Mouse (Mus musculus) kidney, embryonic 14.5 days (tissue): ENCODE data around the gene Epb41. TPM values are rescaled to one million over a fixed set of nuclear protein-coding genes. Genes with fewer than 3 reads are reported as not detected.

Experiments
- ATAC-seq: fragments of 200-750 bp; cut with Nextera tagmentation; 2 replicates; pipeline ENCODE4 v1.8.0; 2017; ENCODE audit warnings: moderate number of reproducible peaks, mild to moderate bottlenecking, moderate TSS enrichment, moderate library complexity; ENCODE audit not compliant: low FRiP score, low TSS enrichment
- H3K27ac ChIP-seq: fragments of 300-500 bp; sonication (generic); 2 replicates; pipeline ENCODE4 v1.5.1; 2014; ENCODE audit warnings: low read depth, mild to moderate bottlenecking, low read length, moderate library complexity, mixed read lengths
- H3K27me3 ChIP-seq: fragments of 300-500 bp; sonication (generic); 2 replicates; pipeline ENCODE4 v1.6.1; 2014; ENCODE audit warnings: mild to moderate bottlenecking, low read length; ENCODE audit not compliant: control insufficient read depth, insufficient read depth
- H3K36me3 ChIP-seq: fragments of 300-500 bp; sonication (generic); 2 replicates; pipeline ENCODE4 v1.6.1; 2014; ENCODE audit warnings: low read length, mixed read lengths; ENCODE audit not compliant: control insufficient read depth, insufficient read depth
- H3K4me1 ChIP-seq: fragments of 300-500 bp; sonication (generic); 2 replicates; pipeline ENCODE4 v1.6.1; 2014; ENCODE audit warnings: low read length, mixed read lengths; ENCODE audit not compliant: control insufficient read depth, insufficient read depth
- H3K4me2 ChIP-seq: fragments of 300-500 bp; sonication (generic); replicated peaks from 2 replicates; pipeline ENCODE4 v1.6.1; 2014; ENCODE audit warnings: low read depth, mild to moderate bottlenecking, low read length
- H3K4me3 ChIP-seq: fragments of 300-500 bp; sonication (generic); 2 replicates; pipeline ENCODE4 v1.5.1; 2014; ENCODE audit warnings: mild to moderate bottlenecking, low read length
- H3K9ac ChIP-seq: fragments of 300-500 bp; sonication (generic); 2 replicates; pipeline ENCODE4 v1.6.1; 2014; ENCODE audit warnings: low read depth, mild to moderate bottlenecking, low read length, moderate library complexity
- H3K9me3 ChIP-seq: fragments of 300-500 bp; sonication (generic); 2 replicates; pipeline ENCODE4 v1.6.1; 2016; ENCODE audit warnings: low read length; ENCODE audit not compliant: control insufficient read depth
- WGBS: fragments of 180-500 bp; shearing (Covaris S2); extraction: QIAGEN DNeasy Blood & Tissue Kit; methylation state at CpG from one replicate; pipeline ENCODE4 v1.1.7; 2014; 5-methylcytosine and 5-hydroxymethylcytosine counted together
- polyA plus RNA-seq: library from polyadenylated mRNA; unstranded; fragments of >200 nt; fragmentation: Nextera tagmentation; extraction: Ambion mirVana; gene quantifications from 2 replicates; pipeline ENCODE4 v1.2.1, GENCODE M21; 2014

The Epb41 gene
- polyA plus RNA-seq, 1 experiment from 2014 or later, result 78.5 TPM

DNA sequence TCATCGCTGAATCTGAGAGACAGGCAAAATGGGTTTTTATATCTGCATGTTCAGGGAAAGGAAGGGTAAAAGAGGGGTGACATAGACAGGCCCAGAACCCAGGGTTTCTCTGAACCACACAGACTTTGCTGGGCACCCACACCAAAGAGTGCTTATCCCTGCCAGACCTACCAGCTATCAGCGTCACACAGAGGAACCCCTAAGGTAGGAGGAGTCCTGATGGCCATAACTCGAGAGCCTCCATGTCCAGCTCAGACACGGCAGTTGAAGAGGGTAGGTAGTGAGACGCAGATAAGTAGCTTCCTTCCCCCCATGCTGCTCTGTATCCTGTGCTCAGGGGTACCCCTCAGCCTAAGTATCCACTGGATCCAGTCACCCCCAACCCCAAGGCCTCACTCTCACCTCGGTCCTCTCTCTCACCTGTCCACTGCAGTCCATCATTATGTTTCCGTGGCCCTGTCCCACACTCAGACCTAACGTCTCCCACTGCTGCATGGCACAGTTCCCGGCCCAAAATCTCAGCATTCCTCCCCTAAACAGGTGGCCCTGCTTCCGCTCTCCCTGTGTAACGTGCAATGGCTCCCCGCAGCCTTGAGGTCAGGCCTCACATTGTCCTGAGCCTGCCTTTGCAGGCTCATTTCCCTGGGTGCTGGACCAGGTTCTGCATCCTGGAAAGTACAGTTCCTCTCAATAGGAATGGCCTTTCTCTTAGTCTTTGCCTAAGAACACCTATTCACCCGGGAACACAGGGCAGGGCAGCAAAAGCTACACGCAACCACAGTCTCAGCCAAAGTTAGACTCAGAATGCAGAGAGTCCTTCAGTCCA is 7.8 kb downstream of the Epb41 start:
- no peak overlapping the region for H3K9ac ChIP-seq
- ATAC-seq, result no peak
- 86% methylated on average over 14 of the region's 14 CpGs for WGBS
- H3K4me1 ChIP-seq, result peaks cover 6% of the 10 kb centered on the region; the same call in 1 of the 2 replicates
- H3K36me3 ChIP-seq, result no peaks in the 10 kb centered on the region
- H3K27me3 ChIP-seq, result no peaks in the 10 kb centered on the region
- H3K27ac ChIP-seq, result no peak overlapping the region
- no peaks in the 10 kb centered on the region for H3K9me3 ChIP-seq
- no peak overlapping the region for H3K4me3 ChIP-seq
- no peak overlapping the region for H3K4me2 ChIP-seq

DNA sequence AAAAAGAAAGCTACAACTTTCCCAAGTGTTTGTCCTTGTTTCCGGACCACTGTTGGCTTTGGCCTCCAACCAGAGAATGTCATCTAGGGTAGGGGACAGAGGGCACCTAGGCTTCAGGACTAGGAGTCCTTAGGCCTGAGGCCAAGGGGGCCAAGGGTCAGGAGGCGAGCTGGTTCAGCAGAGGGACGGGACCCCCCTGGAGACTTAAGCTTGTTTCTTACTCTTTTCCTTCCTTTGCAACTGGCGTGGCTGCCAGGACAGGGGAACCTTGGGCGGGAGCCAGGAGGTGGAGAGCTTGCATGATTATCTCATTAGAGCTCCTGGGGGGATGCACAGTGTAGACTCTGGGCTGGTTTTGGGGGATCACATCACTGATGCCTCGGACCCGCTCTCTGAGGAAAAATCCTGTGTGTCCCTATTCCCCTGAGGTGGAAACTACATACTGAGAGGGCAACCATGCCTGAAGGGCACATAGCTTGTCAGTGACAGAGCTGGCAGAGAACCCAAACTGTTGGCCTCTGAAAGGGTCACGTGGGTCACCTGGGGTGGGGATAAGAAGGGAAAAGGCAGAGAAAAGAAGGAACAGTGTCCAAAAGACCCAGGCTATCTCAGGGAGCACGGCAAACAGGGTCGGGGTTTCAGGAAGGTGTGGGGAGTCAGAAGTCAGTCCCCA is 8.9 kb downstream of the Epb41 start:
- no peaks in the 10 kb centered on the region for H3K9me3 ChIP-seq
- no peak overlapping the region for H3K27ac ChIP-seq
- 61% methylated on average over 10 of the region's 10 CpGs for WGBS
- no peak overlapping the region for H3K9ac ChIP-seq
- ATAC-seq, result no peak
- no peak overlapping the region for H3K4me2 ChIP-seq
- no peak overlapping the region for H3K4me3 ChIP-seq
- no peaks in the 10 kb centered on the region for H3K36me3 ChIP-seq
- H3K4me1 ChIP-seq, result peaks cover 6% of the 10 kb centered on the region; the same call in 1 of the 2 replicates
- H3K27me3 ChIP-seq, result no peaks in the 10 kb centered on the region

DNA sequence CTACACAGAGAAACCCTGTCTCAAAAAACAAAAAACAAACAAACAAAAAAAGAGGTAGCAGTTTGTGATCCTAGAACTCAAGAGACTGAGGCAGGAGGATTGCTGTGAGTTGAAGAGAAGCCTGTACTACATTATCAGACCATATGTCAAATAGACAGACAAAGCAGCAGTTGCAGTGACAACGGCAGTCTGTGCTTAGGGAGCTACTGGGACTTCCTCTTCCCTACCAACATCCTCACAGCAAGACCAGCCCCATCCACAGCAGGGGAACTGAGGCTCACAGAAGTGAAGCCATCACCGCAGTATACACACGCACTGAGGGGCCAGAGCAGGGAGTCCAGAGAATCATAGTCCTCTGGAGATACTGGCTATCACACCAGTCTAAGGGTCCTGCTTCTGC is 9.5 kb downstream of the Epb41 start:
- Histone ChIP-seq H3K36me3 (no peaks in the 10 kb centered on the region), H3K4me1 (peaks cover 6% of the 10 kb centered on the region; the same call in 1 of the 2 replicates), H3K9ac (no peak overlapping the region), H3K27ac (no peak overlapping the region), H3K9me3 (no peaks in the 10 kb centered on the region), H3K4me3 (no peak overlapping the region), H3K27me3 (no peaks in the 10 kb centered on the region), H3K4me2 (no peak overlapping the region)
- no peak for ATAC-seq
- WGBS, result 70% methylated on average over 3 of the region's 3 CpGs

DNA sequence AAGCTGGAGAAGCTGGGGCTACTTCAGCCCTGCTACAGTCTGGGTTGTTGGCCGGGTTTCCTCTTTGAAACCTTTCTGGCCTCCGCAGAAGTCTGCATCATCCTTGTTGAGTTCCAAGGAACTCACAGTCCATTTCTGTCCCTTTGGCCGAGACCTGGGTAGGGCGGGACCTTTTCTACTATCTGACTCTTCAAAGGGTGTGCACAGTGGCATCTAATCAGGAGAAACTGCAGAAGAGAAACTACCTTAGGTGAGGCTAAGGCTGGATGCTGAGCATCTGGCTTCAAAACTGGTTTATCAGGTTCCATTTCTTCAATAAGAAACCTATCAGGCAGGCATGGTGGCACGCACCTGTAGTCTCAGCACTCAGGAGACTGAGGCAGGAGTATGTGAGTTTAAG is 10.6 kb downstream of the Epb41 start:
- Histone ChIP-seq H3K27me3 (no peaks in the 10 kb centered on the region), H3K4me1 (peaks cover 6% of the 10 kb centered on the region; the same call in 1 of the 2 replicates), H3K36me3 (no peaks in the 10 kb centered on the region), H3K27ac (no peak overlapping the region), H3K9ac (no peak overlapping the region), H3K4me3 (no peak overlapping the region), H3K9me3 (no peaks in the 10 kb centered on the region), H3K4me2 (no peak overlapping the region)
- 88% methylated on average over 5 of the region's 5 CpGs for WGBS
- ATAC-seq, result no peak

DNA sequence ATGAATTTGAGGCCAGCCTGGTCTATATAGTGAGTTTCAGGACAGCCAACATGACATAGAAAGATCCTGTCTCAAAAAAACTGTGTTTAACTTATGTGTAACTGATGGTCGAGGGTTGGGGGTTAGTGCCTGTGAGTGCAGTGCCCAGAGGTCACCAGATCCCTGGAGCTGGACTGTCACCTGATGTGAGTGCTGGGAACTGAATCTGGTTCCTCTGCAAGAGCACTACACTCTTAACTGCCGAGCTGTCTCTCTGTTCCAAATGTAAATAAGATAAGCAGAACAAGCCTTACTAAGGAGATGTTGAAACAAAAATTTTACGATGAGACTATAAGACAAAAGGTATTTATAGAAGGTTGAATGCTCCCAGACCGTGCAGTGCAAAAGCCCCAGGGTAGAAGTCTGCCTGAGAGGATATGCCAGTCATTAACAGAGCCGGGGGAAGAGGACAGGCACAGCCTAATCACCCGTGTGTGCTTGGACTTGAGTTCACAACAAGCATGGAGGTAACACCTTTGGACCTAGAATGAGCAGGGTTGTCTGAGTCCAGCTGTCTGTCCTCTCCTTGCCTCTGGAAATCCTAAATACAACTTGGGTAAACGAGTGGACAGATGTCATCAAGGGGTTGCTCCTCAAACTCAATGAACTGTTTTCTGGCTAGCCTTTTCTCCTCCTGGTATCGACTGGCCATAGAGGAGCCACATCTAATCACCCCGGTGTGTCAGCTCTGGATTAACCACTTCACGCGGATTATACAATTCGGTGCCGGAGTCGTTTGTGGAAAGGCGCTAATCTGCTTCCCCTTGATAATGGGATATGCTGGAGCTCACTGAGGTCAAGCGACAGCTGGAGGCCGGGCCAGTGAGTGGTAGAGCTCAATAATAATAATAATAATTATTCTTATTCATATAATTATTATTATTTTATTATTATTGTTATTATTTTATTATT is 11.9 kb downstream of the Epb41 start:
- no peaks in the 10 kb centered on the region for H3K27me3 ChIP-seq
- H3K9me3 ChIP-seq, result no peaks in the 10 kb centered on the region
- H3K4me3 ChIP-seq, result no peak overlapping the region
- ATAC-seq, result no peak
- peaks cover 6% of the 10 kb centered on the region; the same call in 1 of the 2 replicates for H3K4me1 ChIP-seq
- no peak overlapping the region for H3K27ac ChIP-seq
- H3K9ac ChIP-seq, result no peak overlapping the region
- no peaks in the 10 kb centered on the region for H3K36me3 ChIP-seq
- WGBS, result 70% methylated on average over 17 of the region's 17 CpGs
- H3K4me2 ChIP-seq, result no peak overlapping the region

DNA sequence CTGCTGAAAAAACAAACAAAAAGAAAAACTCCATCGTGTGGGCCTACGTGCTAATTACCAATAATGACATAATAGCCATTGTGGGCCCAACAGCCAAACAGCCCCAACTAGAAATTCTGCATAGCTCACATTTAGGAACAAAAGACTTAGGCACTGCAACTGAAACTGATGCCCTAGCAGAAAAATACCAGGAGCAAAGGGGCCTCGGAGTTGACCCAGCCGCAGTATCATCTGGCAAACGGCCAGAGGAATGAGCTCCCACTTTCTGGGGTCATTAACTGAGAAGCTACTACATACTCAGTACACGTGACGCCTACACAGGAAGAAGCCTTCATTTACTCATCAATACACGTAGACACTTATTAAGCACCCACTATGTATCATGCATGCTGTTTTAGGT is 12.8 kb downstream of the Epb41 start:
- Histone ChIP-seq H3K36me3 (no peaks in the 10 kb centered on the region), H3K4me3 (no peak overlapping the region), H3K9ac (no peak overlapping the region), H3K27me3 (no peaks in the 10 kb centered on the region), H3K27ac (no peak overlapping the region), H3K4me2 (no peak overlapping the region), H3K4me1 (peaks cover 6% of the 10 kb centered on the region; the same call in 1 of the 2 replicates), H3K9me3 (no peaks in the 10 kb centered on the region)
- ATAC-seq, result no peak
- WGBS, result 40% methylated on average over 8 of the region's 8 CpGs

DNA sequence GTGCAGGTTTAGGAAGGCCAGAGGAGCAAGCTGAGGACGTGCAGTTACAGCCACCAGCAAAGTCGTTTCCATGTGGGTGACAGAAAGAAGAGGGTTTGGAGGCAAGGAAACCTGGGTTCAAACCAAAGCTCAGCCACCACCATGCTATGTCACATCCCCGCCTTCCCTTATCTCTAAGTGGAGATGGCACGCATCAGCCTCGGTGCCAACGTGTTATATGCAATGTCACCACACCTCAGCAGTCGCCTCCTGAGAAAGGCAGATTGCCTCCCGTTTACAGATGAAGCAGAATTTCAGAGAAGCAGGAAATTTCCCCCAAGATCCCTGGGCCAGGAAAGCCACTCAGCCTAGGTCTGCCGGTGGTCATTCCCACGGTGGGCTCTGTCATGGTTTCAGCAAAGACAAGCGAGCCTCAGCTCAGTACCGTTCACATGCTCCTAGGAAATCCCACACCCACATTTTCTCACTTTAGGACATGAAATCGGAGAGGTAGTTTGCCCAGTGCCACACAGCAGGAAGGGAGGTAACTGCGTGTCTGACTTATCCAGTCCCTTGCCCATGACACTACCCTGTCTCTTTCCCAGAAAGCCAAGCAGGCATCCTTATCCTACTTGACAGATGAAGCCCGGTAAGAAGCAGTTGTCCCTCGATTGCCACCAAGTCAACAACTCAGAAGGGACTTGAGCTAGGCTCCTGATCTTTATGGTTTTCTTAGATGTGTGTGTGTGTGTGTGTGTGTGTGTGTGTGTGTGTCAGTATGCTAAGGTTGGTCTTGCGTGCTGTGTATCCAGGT is 14.9 kb downstream of the Epb41 start:
- Histone ChIP-seq H3K9ac (no peak overlapping the region), H3K27ac (no peak overlapping the region), H3K4me2 (no peak overlapping the region), H3K4me3 (no peak overlapping the region), H3K27me3 (no peaks in the 10 kb centered on the region), H3K36me3 (no peaks in the 10 kb centered on the region), H3K9me3 (no peaks in the 10 kb centered on the region), H3K4me1 (no peaks in the 10 kb centered on the region)
- 47% methylated on average over 17 of the region's 17 CpGs for WGBS
- ATAC-seq, result no peak

DNA sequence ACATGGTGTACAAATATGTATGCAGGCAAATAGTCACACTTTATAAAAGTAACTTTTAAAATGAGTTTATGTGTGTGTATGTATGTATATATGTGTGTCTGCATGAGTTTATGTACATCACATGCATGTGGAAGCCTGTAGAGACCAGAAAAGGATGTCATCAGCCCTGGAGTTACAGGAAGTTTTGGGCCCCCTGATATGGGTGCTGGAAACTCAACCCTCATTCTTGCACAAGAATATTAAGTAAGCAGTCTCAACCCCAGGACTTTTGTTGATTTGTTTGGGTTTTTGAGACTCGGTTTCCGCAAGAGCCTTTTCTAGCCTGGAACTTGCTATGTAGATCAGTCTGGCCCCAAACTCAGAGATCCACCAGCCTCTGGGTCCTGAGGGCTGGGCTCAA is 15.6 kb downstream of the Epb41 start:
- no peaks in the 10 kb centered on the region for H3K4me1 ChIP-seq
- no peak overlapping the region for H3K9ac ChIP-seq
- ATAC-seq, result no peak
- H3K27me3 ChIP-seq, result no peaks in the 10 kb centered on the region
- 93% methylated on average over 2 of the region's 2 CpGs for WGBS
- H3K4me3 ChIP-seq, result no peak overlapping the region
- no peak overlapping the region for H3K4me2 ChIP-seq
- no peak overlapping the region for H3K27ac ChIP-seq
- no peaks in the 10 kb centered on the region for H3K9me3 ChIP-seq
- no peaks in the 10 kb centered on the region for H3K36me3 ChIP-seq
